Comparison of ENCODE assay signal across 28 mouse cellular contexts in the genomic region with DNA sequence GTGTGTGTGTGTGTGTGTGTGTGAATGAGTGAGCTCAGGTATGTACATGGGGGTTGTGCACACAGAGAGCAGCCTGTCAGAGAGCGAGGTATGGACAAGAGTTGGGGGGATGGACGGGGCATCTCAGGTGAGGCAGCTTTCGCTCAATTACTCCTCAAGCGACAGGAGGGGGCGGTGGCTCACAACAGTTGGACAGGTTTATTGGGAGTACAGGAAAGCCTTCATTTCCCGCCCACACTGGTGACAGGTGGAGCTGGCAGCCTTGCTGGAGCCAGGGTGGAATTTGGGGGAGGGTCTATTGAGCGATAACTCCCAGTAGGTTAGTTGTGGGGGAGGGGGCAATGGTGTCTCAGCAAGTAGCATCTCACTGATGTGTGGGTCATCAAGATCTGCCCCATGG. TPM values are rescaled to one million over a fixed set of nuclear protein-coding genes. Genes with fewer than 3 reads are reported as not detected.
"Had no signal": no experiment of that assay in that cellular context is flagged by ENCODE, and none has a peak within 500 bp of the region (broad histone marks: within the 10 kb centered on the region; RNA-seq: fewer than 3 reads in every experiment).

No protein-coding gene starts in this region.

- H3K9me3 ChIP-seq: heart, embryonic 13.5 days; heart, embryonic 15.5 days; hindbrain, embryonic 13.5 days; hindbrain, embryonic 15.5 days; kidney, embryonic 15.5 days; limb, embryonic 13.5 days; limb, embryonic 15.5 days; liver, embryonic 12.5 days had no signal

- H3K4me3 ChIP-seq: heart, adult 2 months; heart, embryonic 13.5 days; heart, embryonic 15.5 days; hindbrain, embryonic 13.5 days; hindbrain, embryonic 15.5 days; kidney, embryonic 15.5 days; limb, embryonic 13.5 days; limb, embryonic 15.5 days; liver, embryonic 12.5 days had no signal

- H3K27ac ChIP-seq: heart, adult 2 months; heart, embryonic 13.5 days; heart, embryonic 15.5 days; hindbrain, embryonic 13.5 days; hindbrain, embryonic 15.5 days; hindbrain, postnatal 0 days; kidney, embryonic 15.5 days; limb, embryonic 13.5 days; limb, embryonic 15.5 days; liver, embryonic 12.5 days; liver, embryonic 14.5 days had no signal

- ATAC-seq: hindbrain, postnatal 0 days; intestine, embryonic 16.5 days; liver, embryonic 12.5 days had no signal

- H3K4me1 ChIP-seq: heart, embryonic 13.5 days; heart, embryonic 15.5 days; hindbrain, embryonic 15.5 days; kidney, embryonic 15.5 days; limb, embryonic 13.5 days; limb, embryonic 15.5 days; liver, embryonic 12.5 days had no signal

- DNase-seq: gastrocnemius, postnatal 14 days; gastrocnemius, postnatal 36 days; heart, adult 11 months; heart, adult 2 months; heart, postnatal 14 days; heart, postnatal 36 days; kidney, adult 11 months; kidney, adult 2 months; kidney, adult 9 months; kidney, postnatal 10 days; kidney, postnatal 25 days; left cerebral cortex, postnatal 4 days had no signal

- H3K36me3 ChIP-seq: heart, embryonic 13.5 days; heart, embryonic 15.5 days; hindbrain, embryonic 13.5 days; hindbrain, embryonic 15.5 days; kidney, embryonic 15.5 days; limb, embryonic 13.5 days; limb, embryonic 15.5 days; liver, embryonic 12.5 days had no signal

- H3K4me2 ChIP-seq: heart, embryonic 11.5 days; heart, embryonic 13.5 days; heart, embryonic 15.5 days; hindbrain, embryonic 13.5 days; hindbrain, embryonic 15.5 days; kidney, embryonic 15.5 days; limb, embryonic 13.5 days; limb, embryonic 15.5 days; liver, embryonic 12.5 days had no signal

- H3K9ac ChIP-seq: heart, embryonic 13.5 days; heart, embryonic 15.5 days; hindbrain, embryonic 13.5 days; hindbrain, embryonic 15.5 days; kidney, embryonic 15.5 days; limb, embryonic 13.5 days; limb, embryonic 15.5 days; liver, embryonic 12.5 days; liver, embryonic 14.5 days had no signal

- H3K27me3 ChIP-seq: limb, embryonic 13.5 days had no signal

RNA-seq across cellular contexts. Expression of a gene that starts 48.2 kb away (rescaled TPM):
- polyA plus RNA-seq: heart, embryonic 13.5 days; heart, embryonic 15.5 days; heart, postnatal 0 days; intestine, embryonic 14.5 days; intestine, embryonic 16.5 days; limb, embryonic 11.5 days; liver, embryonic 16.5 days had no signal
